Mouse (Mus musculus): ENCODE measurements around the gene Per3. TPM values are rescaled to one million over a fixed set of nuclear protein-coding genes. Genes with fewer than 3 reads are reported as not detected.
A peak's percentile ranks its signal among the peaks of the same experiment; 100 is the strongest.

Gene Per3
- polyA plus RNA-seq, 1 experiment from 2014 or later = 8.0 TPM

GRCm38 (mm10) chr4:150978156-150978910 lies 66.1 kb downstream of the Per3 start:
- 74% methylated on average over 21 of the region's 21 CpGs for WGBS

DNA sequence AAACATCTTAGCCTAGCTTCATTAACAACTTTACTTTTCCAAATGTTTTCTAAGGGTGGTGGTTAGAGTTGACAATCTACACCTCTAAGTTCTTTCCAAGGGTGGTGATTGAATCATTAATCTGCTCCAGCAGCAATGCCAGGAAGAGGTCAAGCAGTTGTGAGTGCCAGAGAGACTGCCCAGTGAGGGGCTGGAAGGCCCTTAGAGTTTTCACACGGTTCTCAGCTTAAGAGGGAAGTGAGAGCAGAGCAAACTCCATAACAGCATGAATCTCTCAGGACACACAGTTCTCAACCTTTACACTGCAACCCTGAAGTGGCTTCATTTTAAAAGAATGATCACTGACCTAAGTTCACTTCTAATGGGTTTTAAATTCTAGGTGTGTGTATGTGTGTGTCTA lies 69.3 kb downstream of the Per3 start:
- H3K36me3 ChIP-seq (ENCODE audit: insufficient read depth) = no peaks in the 10 kb centered on the region
- no peak for DNase-seq
- 18% methylated on average over 1 of the region's 1 CpGs for WGBS
- no peak overlapping the region for H3K27ac ChIP-seq (ENCODE audit: low read depth)
- H3K27me3 ChIP-seq (ENCODE audit: insufficient read depth, low read length) = no peaks in the 10 kb centered on the region
- H3K4me2 ChIP-seq = no peak overlapping the region
- no peaks in the 10 kb centered on the region for H3K9me3 ChIP-seq (ENCODE audit: low read depth, low read length)
- H3K4me1 ChIP-seq (ENCODE audit: insufficient read depth) = no peaks in the 10 kb centered on the region
- no peak for TF ChIP-seq CTCF (IDR thresholded peaks at IDR 0.05; ENCODE audit: low read depth)
- no peak overlapping the region for H3K9ac ChIP-seq
- ATAC-seq (ENCODE audit: insufficient read depth) = no peak
- H3K4me3 ChIP-seq (ENCODE audit: low read depth, low read length) = no peak overlapping the region

More at GRCm38 (mm10) chr4:150978156-150978910, 66.1 kb downstream of the Per3 start:
- Histone ChIP-seq H3K4me3 (ENCODE audit: low read depth, low read length) (no peak overlapping the region), H3K4me2 (no peak overlapping the region), H3K4me1 (ENCODE audit: insufficient read depth) (no peaks in the 10 kb centered on the region), H3K36me3 (ENCODE audit: insufficient read depth) (no peaks in the 10 kb centered on the region), H3K27ac (ENCODE audit: low read depth) (no peak overlapping the region), H3K27me3 (ENCODE audit: insufficient read depth, low read length) (no peaks in the 10 kb centered on the region), H3K9me3 (ENCODE audit: low read depth, low read length) (no peaks in the 10 kb centered on the region), H3K9ac (no peak overlapping the region)
- TF ChIP-seq CTCF (IDR thresholded peaks at IDR 0.05; ENCODE audit: low read depth) = no peak
- DNase-seq = no peak
- no peak for ATAC-seq (ENCODE audit: insufficient read depth)

GRCm38 (mm10) chr4:150973264-150973663 lies 71.2 kb downstream of the Per3 start:
- Histone ChIP-seq H3K36me3 (ENCODE audit: insufficient read depth) (no peaks in the 10 kb centered on the region), H3K4me2 (no peak overlapping the region), H3K9me3 (ENCODE audit: low read depth, low read length) (no peaks in the 10 kb centered on the region), H3K4me1 (ENCODE audit: insufficient read depth) (no peaks in the 10 kb centered on the region), H3K9ac (no peak overlapping the region), H3K27ac (ENCODE audit: low read depth) (no peak overlapping the region), H3K4me3 (ENCODE audit: low read depth, low read length) (no peak overlapping the region), H3K27me3 (ENCODE audit: insufficient read depth, low read length) (no peaks in the 10 kb centered on the region)
- no peak for TF ChIP-seq CTCF (IDR thresholded peaks at IDR 0.05; ENCODE audit: low read depth)
- DNase-seq (no peak), ATAC-seq (ENCODE audit: insufficient read depth) (no peak)
- 75% methylated on average over 8 of the region's 8 CpGs for WGBS

GRCm38 (mm10) chr4:150968956-150969355 lies 75.5 kb downstream of the Per3 start:
- H3K4me1 ChIP-seq (ENCODE audit: insufficient read depth) = no peaks in the 10 kb centered on the region
- no peaks in the 10 kb centered on the region for H3K9me3 ChIP-seq (ENCODE audit: low read depth, low read length)
- H3K27ac ChIP-seq (ENCODE audit: low read depth) = no peak overlapping the region
- H3K4me3 ChIP-seq (ENCODE audit: low read depth, low read length) = no peak overlapping the region
- H3K27me3 ChIP-seq (ENCODE audit: insufficient read depth, low read length) = no peaks in the 10 kb centered on the region
- ATAC-seq (ENCODE audit: insufficient read depth) = no peak
- 81% methylated on average over 8 of the region's 8 CpGs for WGBS
- H3K4me2 ChIP-seq = no peak overlapping the region
- H3K36me3 ChIP-seq (ENCODE audit: insufficient read depth) = no peaks in the 10 kb centered on the region
- no peak for TF ChIP-seq CTCF (IDR thresholded peaks at IDR 0.05; ENCODE audit: low read depth)
- no peak for DNase-seq
- H3K9ac ChIP-seq = no peak overlapping the region

GRCm38 (mm10) chr4:150966556-150966955 lies 77.9 kb downstream of the Per3 start:
- no peak for ATAC-seq (ENCODE audit: insufficient read depth)

GRCm38 (mm10) chr4:150965555-150965951 lies 78.9 kb downstream of the Per3 start:
- Histone ChIP-seq H3K4me1 (ENCODE audit: insufficient read depth) (no peaks in the 10 kb centered on the region), H3K36me3 (ENCODE audit: insufficient read depth) (no peaks in the 10 kb centered on the region), H3K27me3 (ENCODE audit: insufficient read depth, low read length) (no peaks in the 10 kb centered on the region), H3K4me2 (no peak overlapping the region), H3K9me3 (ENCODE audit: low read depth, low read length) (no peaks in the 10 kb centered on the region), H3K27ac (ENCODE audit: low read depth) (no peak overlapping the region), H3K4me3 (ENCODE audit: low read depth, low read length) (no peak overlapping the region), H3K9ac (no peak overlapping the region)
- no peak for DNase-seq
- 66% methylated on average over 11 of the region's 11 CpGs for WGBS
- no peak; the same call in 1 of the 2 replicates for ATAC-seq (ENCODE audit: insufficient read depth)
- peak; percentile 15; the same call in 1 of the 2 replicates for TF ChIP-seq CTCF (IDR thresholded peaks at IDR 0.05; ENCODE audit: low read depth)

More at GRCm38 (mm10) chr4:150966556-150966955, 77.9 kb downstream of the Per3 start:
- H3K4me1 ChIP-seq (ENCODE audit: insufficient read depth) = no peaks in the 10 kb centered on the region
- H3K9me3 ChIP-seq (ENCODE audit: low read depth, low read length) = no peaks in the 10 kb centered on the region
- H3K4me2 ChIP-seq = no peak overlapping the region
- no peak overlapping the region for H3K4me3 ChIP-seq (ENCODE audit: low read depth, low read length)
- peak; percentile 75 for TF ChIP-seq CTCF (IDR thresholded peaks at IDR 0.05; ENCODE audit: low read depth)
- peak; percentile 78 for DNase-seq
- WGBS = 19% methylated on average over 7 of the region's 7 CpGs
- no peak overlapping the region for H3K9ac ChIP-seq
- no peaks in the 10 kb centered on the region for H3K27me3 ChIP-seq (ENCODE audit: insufficient read depth, low read length)
- no peaks in the 10 kb centered on the region for H3K36me3 ChIP-seq (ENCODE audit: insufficient read depth)
- H3K27ac ChIP-seq (ENCODE audit: low read depth) = no peak overlapping the region

- DNase-seq (peak; percentile 94), ATAC-seq (ENCODE audit: insufficient read depth) (peak; percentile 57)
- no peaks in the 10 kb centered on the region for H3K27me3 ChIP-seq (ENCODE audit: insufficient read depth, low read length)
- no peaks in the 10 kb centered on the region for H3K9me3 ChIP-seq (ENCODE audit: low read depth, low read length)
- H3K36me3 ChIP-seq (ENCODE audit: insufficient read depth) = no peaks in the 10 kb centered on the region
- peak overlapping the region; percentile 56 for H3K4me2 ChIP-seq
- no peaks in the 10 kb centered on the region for H3K4me1 ChIP-seq (ENCODE audit: insufficient read depth)
- TF ChIP-seq CTCF (IDR thresholded peaks at IDR 0.05; ENCODE audit: low read depth) = peak; percentile 89
- no peak overlapping the region for H3K9ac ChIP-seq
- WGBS = 11% methylated on average over 25 of the region's 25 CpGs
- H3K4me3 ChIP-seq (ENCODE audit: low read depth, low read length) = peak overlapping the region; percentile 21; the same call in 1 of the 2 replicates
- no peak overlapping the region for H3K27ac ChIP-seq (ENCODE audit: low read depth)
These were observed 79.6 kb downstream of the Per3 start for GRCm38 (mm10) chr4:150964635-150965554.

Data from lung, embryonic 14.5 days (tissue).